Mouse (Mus musculus) skeletal muscle tissue, postnatal 0 days (tissue): ENCODE results near the gene Lama1. TPM values are rescaled to one million over a fixed set of nuclear protein-coding genes. Genes with fewer than 3 reads are reported as not detected.

ENCODE experiments used
- polyA plus RNA-seq: library from polyadenylated mRNA; unstranded; fragments of >200 nt; fragmentation: Nextera tagmentation; extraction: Ambion mirVana; gene quantifications from 2 replicates; pipeline ENCODE4 v1.2.1, GENCODE M21; 2015

Gene Lama1
- polyA plus RNA-seq, result 0.04 and 0.13 TPM in 2 replicates

DNA sequence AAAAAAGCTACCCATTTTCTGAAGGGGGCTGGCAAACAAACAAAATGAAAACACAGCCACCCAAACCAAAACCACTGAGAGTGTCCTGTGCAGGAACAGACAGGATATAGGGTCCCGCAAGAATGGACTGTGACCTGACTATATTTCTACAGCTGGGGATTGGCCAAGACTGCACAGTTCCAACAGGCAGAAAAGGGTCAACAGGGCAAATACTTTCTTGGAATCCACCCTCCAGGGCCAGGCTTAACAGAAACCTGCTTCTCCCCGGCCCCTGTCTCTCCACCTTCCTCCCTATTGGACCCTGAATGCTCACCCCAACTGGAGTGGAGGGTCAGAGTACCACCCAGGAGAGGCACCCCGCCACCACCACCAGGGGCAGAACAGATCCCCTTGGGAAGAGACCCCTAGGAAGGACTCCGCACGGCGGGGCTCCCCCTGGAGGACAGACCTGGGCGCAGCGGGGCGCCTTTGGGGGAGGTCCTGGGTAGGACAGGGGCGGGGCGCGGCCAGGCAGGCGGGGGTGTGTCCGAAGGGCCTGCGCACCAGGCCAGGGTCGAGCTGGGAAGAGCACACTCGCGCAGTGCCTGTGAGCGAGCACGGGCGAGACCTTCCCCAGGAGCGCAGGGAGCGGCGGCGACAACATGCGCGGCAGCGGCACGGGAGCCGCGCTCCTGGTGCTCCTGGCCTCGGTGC lies at the start of gene Lama1:
Gene Lama1 (plus strand): TSS at position 566 of the 693 bp plus-strand sequence.

Other genes with a start within 250 kb of the Lama1 start
- gene Lrrc30, start 64.5 kb upstream of the Lama1 start, polyA plus RNA-seq, result 7.1 and 7.9 TPM in 2 replicates